Mouse (Mus musculus) E14TG2a.4 (cell line): ENCODE measurements around the gene 3425401B19Rik.

Source experiments
- H3K27me3 ChIP-seq: 2 replicates; pipeline ENCODE4 v1.6.1; 2014; ENCODE audit warnings: low read length, control low read depth; ENCODE audit not compliant: insufficient read depth
- H3K36me3 ChIP-seq: 2 replicates; pipeline ENCODE4 v1.6.1; 2014; ENCODE audit warnings: low read length, control low read depth; ENCODE audit not compliant: insufficient read depth
- H3K4me1 ChIP-seq: replicated peaks from 2 replicates; pipeline ENCODE4 v1.6.1; 2014; ENCODE audit warnings: low read depth, low read length, control low read depth
- H3K4me3 ChIP-seq: replicated peaks from 2 replicates; pipeline ENCODE4 v1.5.1; 2014; ENCODE audit warnings: mild to moderate bottlenecking, low read length
- H3K9me3 ChIP-seq: 2 replicates; pipeline ENCODE4 v1.6.1; 2014; ENCODE audit warnings: low read length, control low read depth
- CTCF ChIP-seq: conservative IDR thresholded peaks from 2 replicates; pipeline ENCODE4 v1.5.1; 2014; ENCODE audit warnings: low read length
- NANOG ChIP-seq: IDR thresholded peaks from 2 replicates; pipeline ENCODE4 v1.6.1; 2014; ENCODE audit warnings: borderline replicate concordance, low read length, mixed read lengths
- POU5F1 ChIP-seq: IDR thresholded peaks from 2 replicates; pipeline ENCODE4 v1.6.1; 2014; ENCODE audit warnings: low read length, borderline replicate concordance

3425401B19Rik gene

DNA sequence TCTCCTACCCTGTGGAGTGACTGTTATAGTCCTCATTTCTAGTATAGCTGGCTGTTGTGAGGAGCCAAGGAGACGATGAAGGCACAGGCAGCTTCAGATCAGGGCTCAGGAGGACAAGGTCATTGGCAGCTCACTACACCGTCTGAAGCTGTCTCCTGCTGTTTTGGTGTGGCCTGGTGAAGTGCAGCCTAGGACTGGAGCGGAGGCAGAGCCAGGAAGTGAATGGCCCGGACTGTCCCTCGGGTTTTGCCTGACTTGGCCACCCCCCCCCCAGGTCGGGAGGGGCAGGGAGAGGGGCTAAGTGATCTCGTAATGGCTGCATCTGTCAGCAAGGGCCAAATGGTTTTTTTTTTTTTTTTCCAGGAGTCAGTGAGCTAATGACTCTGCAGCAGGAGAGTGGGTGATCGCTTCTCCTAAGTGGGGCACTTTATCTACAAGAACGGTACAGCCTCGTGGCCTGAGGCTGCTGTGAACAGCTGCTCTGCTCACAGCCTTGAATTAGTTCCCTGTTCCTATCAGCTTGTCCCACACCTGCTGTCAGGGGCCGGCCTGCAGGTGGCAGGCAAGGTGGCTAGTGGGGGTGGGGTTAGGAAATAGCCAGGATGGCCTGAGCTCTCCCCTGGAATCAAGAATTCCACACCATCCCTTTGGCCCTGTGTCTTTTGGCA lies 50.9 kb downstream of the 3425401B19Rik start:
- TF ChIP-seq NANOG (no peak), POU5F1 (no peak), CTCF (no peak)
- Histone ChIP-seq H3K4me3 (no peak overlapping the region), H3K4me1 (peaks cover 13% of the 10 kb centered on the region), H3K36me3 (no peaks in the 10 kb centered on the region), H3K9me3 (peaks cover 23% of the 10 kb centered on the region), H3K27me3 (0 out of 2 replicates have a peak, but pooled peaks cover 2% of the 10 kb centered on the region)

DNA sequence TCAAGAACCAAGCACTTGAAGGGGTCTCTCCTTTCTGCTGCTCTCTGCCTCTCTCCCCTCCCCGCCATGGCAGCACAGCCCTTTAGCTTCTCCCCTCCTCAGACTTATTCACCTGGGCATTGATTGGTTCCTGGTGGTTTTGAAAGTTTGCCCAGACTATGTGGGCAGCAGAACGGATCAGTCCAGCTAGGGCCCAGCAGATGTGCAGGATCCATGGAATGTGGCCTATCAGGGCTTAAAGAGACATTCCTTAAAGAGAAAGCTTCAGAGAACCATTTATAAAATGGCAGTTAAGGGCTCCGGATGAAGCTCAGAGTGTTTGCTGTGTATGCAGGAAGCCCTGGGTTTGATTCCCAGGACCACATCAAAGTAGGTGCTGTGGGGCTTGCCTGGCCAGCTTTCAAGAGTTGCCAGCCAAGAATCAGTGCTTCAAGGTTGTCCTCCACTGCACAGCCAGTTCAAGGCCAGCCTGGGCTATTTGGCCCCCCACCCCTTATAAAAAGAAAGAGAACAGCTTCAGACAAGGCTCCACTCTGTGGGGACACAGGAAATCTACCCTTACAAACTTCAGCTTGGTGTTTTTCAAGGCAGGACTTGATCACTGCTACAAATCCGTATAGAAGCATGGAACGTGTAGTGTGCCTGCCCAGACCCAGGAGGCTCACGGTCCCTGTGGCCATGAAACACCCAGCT lies 52.0 kb downstream of the 3425401B19Rik start:
- Histone ChIP-seq H3K36me3 (no peaks in the 10 kb centered on the region), H3K9me3 (peaks cover 14% of the 10 kb centered on the region), H3K4me3 (no peak overlapping the region), H3K4me1 (peaks cover 17% of the 10 kb centered on the region), H3K27me3 (0 out of 2 replicates have a peak, but pooled peaks cover 7% of the 10 kb centered on the region)
- no peak for TF ChIP-seq CTCF
- TF ChIP-seq POU5F1 = no peak
- TF ChIP-seq NANOG = no peak

DNA sequence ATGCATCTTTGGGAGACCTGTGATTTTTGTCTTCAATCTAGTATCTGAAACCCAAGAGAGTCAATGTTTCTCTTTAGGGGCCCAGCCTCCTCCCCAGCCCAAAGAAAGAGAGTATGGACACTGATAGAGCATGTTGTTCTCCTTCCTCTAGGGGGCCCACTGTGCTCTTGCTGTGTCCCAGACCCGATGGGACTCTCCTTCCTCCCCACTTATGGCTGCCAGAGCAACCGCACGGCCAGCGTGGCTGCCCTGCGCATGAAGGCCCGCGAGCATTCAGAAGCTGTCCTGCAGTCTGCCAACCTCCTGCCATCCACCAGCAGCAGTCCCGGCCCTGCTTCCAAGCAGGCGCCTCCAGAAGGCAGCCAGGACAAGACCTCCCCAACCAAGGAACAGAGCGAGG lies 56.5 kb downstream of the 3425401B19Rik start:
- Histone ChIP-seq H3K27me3 (peaks cover 7% of the 10 kb centered on the region; the same call in 1 of the 2 replicates), H3K4me1 (peaks cover 4% of the 10 kb centered on the region; the same call in 1 of the 2 replicates), H3K4me3 (peak overlapping the region; percentile 72), H3K36me3 (no peaks in the 10 kb centered on the region), H3K9me3 (no peaks in the 10 kb centered on the region)
- TF ChIP-seq CTCF (peak; percentile 36), NANOG (no peak)

DNA sequence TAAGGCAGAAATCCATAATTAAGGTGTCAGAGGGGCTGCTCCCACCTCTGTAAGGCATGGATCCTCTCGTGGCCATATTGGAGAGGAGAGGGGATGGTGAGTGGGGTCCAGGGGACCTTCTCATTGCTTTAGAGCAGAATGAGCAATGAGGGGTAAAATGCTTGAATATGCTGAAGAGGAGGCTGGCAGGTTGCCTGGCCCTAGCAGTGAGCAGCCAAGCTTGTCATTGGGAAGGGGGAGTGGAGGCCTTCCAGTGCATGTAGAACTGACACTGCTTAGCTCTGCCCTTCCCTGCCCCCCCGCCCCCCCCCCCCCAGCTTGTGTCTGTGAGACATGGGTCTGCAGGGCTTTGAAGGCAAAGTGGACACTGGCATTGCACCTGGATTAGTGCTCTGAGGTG lies 57.8 kb downstream of the 3425401B19Rik start:
- Histone ChIP-seq H3K27me3 (peaks cover 7% of the 10 kb centered on the region; the same call in 1 of the 2 replicates), H3K4me3 (no peak overlapping the region), H3K9me3 (no peaks in the 10 kb centered on the region), H3K36me3 (no peaks in the 10 kb centered on the region), H3K4me1 (peaks cover 4% of the 10 kb centered on the region; the same call in 1 of the 2 replicates)
- TF ChIP-seq NANOG (no peak), CTCF (no peak), POU5F1 (no peak)

DNA sequence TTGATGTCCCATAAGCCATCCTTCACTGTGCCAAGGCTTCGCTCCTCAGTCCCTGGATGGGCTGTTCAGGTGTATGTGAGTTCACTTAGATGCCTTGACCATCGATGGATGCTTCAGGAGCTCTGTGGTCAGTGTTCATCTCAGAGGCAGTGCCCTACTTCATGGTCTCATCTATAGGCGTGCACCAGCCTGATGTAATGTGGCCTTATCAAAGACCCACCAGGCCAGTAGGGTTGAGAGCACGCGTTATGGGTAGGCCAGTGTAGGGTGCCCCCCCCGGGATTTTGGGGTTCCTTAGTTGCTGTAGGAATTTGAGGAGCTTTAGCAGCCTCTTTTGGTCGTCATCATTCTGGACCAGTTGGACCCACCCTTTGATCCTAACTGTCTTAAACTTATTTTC lies 60.3 kb downstream of the 3425401B19Rik start:
- H3K4me1 ChIP-seq = peaks cover 4% of the 10 kb centered on the region; the same call in 1 of the 2 replicates
- no peaks in the 10 kb centered on the region for H3K9me3 ChIP-seq
- no peak overlapping the region for H3K4me3 ChIP-seq
- TF ChIP-seq NANOG = no peak
- TF ChIP-seq CTCF = no peak
- no peak for TF ChIP-seq POU5F1
- H3K36me3 ChIP-seq = no peaks in the 10 kb centered on the region
- peaks cover 7% of the 10 kb centered on the region; the same call in 1 of the 2 replicates for H3K27me3 ChIP-seq

DNA sequence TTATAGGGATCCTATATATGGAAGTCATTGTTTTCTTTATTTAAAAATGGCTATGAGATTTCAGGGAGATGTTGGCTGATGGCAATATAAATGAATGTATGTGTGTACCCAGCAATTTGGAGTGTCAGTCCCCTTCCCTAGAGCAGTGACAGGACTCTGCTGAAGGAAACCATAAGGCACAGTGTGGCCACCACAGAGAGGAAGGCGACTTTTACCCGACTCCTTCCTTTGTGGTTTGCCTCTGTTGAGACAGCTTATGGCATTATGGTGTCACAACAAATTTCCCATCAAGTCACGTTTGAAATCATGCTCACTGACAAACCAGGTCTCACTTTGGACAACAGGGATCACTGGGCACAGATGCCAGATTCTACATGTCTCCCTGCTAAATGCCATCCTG lies 60.8 kb downstream of the 3425401B19Rik start:
- Histone ChIP-seq H3K4me1 (peaks cover 4% of the 10 kb centered on the region; the same call in 1 of the 2 replicates), H3K36me3 (no peaks in the 10 kb centered on the region), H3K9me3 (no peaks in the 10 kb centered on the region), H3K27me3 (peaks cover 6% of the 10 kb centered on the region; the same call in 1 of the 2 replicates), H3K4me3 (no peak overlapping the region)
- TF ChIP-seq CTCF (no peak), POU5F1 (no peak), NANOG (no peak)

DNA sequence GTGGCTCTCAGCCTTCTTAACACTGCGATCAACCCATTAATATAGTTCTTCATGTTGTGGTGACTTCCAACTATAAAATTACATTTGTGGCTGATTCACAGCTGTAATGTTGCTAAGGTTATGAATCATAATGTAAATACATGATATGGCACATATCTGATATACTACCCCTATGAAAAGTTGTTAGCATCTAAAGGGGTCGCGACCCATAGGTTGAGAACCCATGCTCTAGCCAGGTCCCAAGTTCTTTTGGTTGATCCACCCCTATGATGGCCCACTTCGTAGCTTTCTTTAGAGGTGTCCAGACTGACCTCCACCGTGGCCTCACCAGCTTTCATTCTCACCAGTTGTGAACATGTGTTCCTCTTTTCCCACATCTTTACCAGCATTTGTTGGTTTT lies 67.8 kb downstream of the 3425401B19Rik start:
- H3K27me3 ChIP-seq = peaks cover 4% of the 10 kb centered on the region; the same call in 1 of the 2 replicates
- no peaks in the 10 kb centered on the region for H3K36me3 ChIP-seq
- no peak overlapping the region for H3K4me3 ChIP-seq
- H3K9me3 ChIP-seq = no peaks in the 10 kb centered on the region
- TF ChIP-seq NANOG (no peak), CTCF (no peak), POU5F1 (no peak)
- no peaks in the 10 kb centered on the region for H3K4me1 ChIP-seq

DNA sequence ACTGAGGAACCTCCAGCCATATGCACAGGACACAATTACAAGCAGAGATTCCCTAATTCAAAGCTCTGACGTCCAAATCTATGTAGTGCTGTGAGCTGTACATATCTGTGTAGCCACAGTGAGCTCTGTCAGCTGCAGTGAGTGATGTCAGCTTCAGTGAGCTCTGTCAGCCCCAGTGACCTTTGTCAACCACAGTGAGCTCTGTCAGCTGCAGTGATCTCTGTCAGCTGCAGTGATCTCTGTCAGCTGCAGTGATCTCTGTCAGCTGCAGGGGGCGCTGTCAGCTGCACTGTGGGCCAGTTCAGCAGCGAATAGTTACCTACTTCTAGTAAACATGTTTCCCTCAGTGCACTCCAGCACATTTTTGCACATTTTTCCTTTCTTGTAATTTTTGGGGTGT lies 75.7 kb downstream of the 3425401B19Rik start:
- H3K4me1 ChIP-seq = no peaks in the 10 kb centered on the region
- no peaks in the 10 kb centered on the region for H3K9me3 ChIP-seq
- peaks cover 10% of the 10 kb centered on the region; the same call in 1 of the 2 replicates for H3K27me3 ChIP-seq
- TF ChIP-seq CTCF = peak; percentile 74
- no peak for TF ChIP-seq NANOG
- no peak for TF ChIP-seq POU5F1
- no peaks in the 10 kb centered on the region for H3K36me3 ChIP-seq
- H3K4me3 ChIP-seq = no peak overlapping the region
